Mouse (Mus musculus) c-Kit-negative CD71-positive TER-119-positive erythroid progenitor cells, embryonic 14.5 days (primary cell): ENCODE results near the gene Plch2.
"Not testable (repeated sequence)": the region's sequence is repeated elsewhere in the genome, so short reads cannot be mapped to it uniquely, and the experiment has no call there.

Experiments used
- DNase-seq: peaks from one replicate; pipeline ENCODE4 v3.0.0-alpha.2; 2013; ENCODE audit warnings: low read depth, low spot score

The Plch2 gene

GRCm38 (mm10) chr4:155056724-155057123, at the start of gene Plch2:
TSS of gene Plch2 (minus strand) at chr4:155056784.
- DNase-seq: no peak

GRCm38 (mm10) chr4:155098572-155098971, 42.0 kb upstream of the Plch2 start:
- DNase-seq: no peak

DNA sequence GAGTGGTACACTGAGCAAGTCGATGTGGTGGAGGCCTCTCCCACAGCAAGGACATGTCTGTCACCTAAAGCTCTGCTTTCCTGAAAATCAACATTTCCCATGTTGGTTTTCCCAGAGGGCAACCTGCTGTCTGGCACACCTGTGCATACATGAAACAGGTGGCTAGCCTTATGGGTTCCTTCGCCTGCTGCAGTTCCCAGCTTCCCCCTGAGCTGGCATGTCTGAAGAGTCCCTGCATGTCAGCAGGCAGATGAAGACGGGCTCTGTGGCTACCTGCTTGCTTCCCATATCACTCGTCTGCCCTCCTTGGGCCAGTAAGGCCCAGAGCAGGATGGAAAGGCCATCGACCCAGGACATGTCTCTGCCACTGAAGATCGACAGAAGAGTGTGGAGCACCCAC, 40.9 kb upstream of the Plch2 start:
- DNase-seq: no peak

DNA sequence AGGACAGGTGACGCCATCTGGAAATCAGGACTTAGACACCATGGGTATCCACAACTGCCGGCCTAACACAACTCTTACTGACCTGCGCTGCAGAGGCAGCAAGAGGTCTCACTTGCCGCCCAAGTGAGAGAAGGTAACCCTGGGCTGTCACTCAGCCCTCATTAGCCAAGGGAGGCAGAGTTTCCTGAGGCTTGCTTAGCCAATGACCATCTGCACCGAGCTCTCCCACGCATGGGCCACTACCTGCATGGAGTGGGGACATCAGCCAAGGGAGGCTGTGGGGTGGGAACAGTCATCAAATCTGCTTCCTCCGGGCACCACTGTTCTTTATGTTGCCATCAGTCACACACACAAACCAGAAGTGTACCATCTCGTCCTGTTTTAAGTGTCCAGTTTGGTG, 39.4 kb upstream of the Plch2 start:
- no peak for DNase-seq

- DNase-seq: peak; percentile 54
These were observed 38.8 kb upstream of the Plch2 start for GRCm38 (mm10) chr4:155095238-155095900.

- DNase-seq: no peak
These were observed 38.0 kb upstream of the Plch2 start for GRCm38 (mm10) chr4:155094565-155094964.

DNA sequence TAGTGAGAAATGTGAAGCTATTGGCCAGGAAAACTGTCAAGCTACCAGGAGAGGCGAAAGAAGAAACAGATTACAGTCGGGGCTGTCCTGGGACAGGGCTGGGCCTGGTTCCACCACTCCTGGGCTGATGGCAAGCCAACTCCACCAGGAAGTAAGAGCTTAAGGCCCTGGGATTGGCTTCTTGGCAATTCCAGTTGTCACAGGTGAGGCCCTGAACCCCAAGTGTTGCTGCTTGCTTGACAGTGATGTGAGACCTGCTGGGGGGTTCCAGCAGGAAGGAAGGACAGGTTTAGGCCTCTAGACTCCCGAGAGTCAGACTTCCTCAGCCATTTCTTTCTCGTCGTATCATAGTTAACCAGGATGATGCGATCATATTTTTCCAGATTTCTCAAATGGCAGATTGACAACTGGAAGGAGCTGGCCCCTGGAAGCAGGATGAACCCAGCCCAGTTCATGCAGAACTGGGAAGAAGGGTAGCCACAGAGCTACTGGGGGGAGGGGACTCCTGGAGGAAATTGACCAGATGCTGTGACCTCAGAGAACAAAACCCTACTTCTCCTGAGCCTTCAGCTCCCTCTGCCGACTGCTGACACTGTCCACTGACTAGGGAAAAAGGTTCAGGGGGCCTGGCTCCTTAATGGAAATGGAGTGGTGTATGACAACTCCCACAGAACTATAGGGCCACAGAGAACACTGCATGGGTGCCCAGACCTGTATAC, 37.0 kb upstream of the Plch2 start:
- DNase-seq: no peak

GRCm38 (mm10) chr4:155092718-155093430, 36.3 kb upstream of the Plch2 start:
- no peak for DNase-seq

- no peak for DNase-seq
These were observed 34.3 kb upstream of the Plch2 start for GRCm38 (mm10) chr4:155090688-155091449.

DNA sequence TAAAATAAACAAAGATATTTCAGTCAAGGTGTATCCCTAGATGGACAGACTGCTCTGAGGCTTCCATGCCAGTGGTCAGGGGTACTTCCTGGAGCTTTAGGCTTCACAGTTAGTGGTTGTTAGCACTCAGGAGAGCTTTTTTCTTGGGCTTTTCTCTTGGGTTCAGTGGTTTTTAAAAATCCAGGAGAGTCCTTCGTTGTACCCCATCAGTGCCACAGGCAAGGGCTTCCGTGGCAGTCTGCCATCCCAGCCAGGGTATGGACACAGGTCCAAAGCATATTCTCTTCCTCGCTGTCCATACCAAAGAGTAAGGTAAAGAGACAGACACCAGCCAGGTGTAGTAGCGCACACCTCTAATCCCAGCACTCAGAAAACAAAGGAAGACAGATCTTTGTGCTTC, 33.6 kb upstream of the Plch2 start:
- no peak for DNase-seq

DNA sequence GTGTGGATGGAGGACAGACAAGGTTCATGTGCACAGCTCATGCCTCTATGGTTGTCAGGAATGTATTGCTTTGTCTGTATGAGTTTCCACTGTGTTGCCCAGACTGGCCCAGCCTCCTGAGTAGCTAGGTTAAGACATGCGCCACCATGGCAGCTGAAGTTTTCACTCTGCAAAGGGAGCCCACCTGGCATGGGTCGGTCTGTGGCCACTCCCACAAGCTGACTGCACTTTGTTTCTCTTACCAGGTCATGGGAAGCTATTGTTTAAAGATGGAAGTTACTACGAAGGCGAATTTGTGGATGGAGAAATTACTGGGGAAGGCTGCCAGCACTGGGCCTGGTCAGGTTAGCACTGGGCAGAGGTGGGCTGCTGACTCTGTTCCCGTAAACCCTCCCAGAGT, 32.7 kb upstream of the Plch2 start:
- DNase-seq: no peak

DNA sequence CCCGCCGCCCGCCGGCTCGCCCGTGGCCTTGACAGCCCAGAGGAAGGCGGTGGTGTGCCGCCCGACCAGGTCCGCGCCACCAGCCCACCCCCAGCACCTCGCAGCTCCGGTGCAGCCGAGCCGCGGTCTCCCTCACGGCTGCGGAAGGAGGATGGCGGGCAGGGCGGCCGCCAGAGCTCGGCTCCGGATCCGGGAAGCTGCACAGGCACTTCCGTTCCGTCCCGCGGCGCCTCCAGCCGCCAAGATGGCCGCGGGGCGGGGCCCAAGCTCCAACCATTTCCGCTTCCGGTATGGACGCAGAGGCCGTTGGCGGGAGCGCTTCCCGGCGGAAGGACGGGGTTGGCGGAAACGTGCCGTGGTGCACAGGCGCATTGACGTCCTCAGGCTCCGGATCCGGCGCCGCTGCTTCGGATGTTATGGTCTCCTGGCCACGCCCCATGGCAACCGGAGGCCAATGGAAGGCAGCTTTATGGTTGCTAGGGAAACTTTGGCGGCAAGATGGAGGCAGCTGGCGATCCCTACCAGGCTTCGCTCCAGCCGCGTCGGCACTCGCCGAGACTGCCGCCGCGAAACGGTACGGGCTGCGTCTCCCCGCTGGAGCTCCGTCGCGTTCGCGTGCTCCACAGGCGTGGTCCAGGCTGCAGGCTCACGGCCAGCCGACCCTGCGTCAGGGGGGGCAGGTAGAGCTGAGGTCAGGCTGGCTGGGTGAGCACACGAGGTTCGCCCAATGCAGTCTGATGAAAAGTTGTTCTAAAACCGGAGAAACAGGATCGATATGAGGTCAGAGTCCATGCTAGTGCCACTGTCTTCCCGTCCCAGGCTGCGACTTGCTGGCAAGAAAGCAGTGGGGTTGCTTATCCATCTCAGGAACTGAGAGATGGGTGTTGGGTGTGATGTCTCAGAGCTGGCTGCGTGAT, 29.8 kb upstream of the Plch2 start, which contains the start of the genes Rer1 and Morn1:
TSS of gene Rer1 (minus strand) at position 275 of the 917 bp plus-strand sequence.
TSS of gene Morn1 (plus strand) at position 470 of the 917 bp plus-strand sequence.
- DNase-seq: peak; percentile 98

DNA sequence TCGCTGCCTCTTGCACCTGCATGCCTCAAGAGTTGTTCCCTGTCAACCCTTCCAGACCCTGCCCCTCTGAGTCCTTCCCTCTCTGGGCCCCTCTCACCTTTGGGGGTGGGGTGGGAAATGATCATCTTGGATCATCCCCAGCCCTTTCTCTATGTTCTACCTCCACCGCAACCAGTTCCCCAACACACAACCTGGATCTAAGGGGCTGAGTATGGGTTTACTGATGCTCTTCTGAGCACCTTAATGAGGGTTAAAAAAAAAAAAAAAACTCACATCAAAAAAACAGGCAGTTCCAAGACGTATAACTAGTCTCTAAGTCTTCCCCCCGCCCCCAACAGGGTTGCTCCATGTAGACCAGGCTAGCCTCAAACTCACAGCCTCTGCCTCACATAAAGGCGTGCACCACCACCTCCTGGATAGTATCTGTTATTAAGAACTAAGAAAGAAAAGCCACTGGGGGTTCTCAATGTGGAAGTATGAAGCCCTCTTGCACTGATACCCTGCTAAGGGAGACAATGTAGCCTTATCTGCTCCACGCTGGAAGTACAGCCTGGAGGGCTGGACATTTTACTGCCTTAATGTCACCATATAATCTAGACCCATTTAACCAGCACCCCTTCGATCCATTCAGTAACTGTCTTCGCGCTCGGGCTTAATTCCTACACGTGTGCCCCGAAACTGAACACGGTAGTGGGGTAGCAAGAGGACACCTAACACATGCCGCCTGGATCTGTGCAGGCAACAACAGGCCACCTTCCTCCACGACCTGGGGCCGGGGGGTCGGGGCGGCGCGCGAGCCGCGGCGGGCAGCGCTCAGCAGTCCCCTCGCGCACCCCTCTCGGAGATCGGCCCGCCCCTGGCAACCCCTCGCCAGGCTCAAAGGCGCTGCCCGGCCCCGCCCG, 28.9 kb upstream of the Plch2 start:
- no peak for DNase-seq

DNA sequence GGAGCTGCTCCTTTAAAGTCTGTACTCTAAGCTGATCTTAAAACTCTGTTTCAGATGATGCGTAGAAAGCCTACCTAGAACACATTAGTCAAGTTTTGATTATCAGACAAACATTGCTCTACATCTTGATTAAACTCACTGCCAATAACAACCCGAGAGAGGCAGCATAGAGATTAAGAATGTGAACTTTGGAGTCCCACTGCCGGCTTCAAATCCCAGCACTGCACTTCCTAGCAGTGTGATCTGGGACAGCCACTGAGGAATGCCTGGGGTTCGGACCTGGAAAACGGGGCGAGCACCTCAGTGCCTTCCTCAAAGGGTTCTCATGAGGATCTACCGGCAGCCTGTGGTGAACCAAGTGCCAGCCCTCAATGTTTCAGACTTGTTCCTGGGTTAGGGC, 27.8 kb upstream of the Plch2 start:
- DNase-seq: no peak

- DNase-seq: no peak
These were observed 27.0 kb upstream of the Plch2 start for GRCm38 (mm10) chr4:155083553-155083952.

DNA sequence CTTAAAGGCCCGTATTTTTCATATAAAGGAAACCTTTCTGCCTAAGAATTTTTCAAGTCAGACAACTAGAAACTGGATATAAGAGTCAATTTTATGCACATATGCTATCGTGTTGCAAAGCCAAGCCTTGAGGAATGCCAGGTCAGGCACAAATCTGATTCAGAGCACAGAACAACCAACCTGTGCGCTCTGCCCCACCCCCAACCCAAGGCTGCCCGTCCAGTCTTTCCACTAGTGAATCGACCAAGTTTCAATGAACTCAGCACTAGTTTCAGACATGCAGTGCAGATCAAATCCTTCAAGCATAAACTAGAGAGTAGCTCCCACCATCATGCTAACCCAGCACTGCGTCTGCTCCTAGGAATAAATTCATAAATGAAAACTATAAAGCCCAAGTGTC, 23.1 kb upstream of the Plch2 start:
- DNase-seq: no peak

- not testable (repeated sequence) for DNase-seq
These were observed 22.2 kb upstream of the Plch2 start for GRCm38 (mm10) chr4:155078808-155079207.

GRCm38 (mm10) chr4:155076677-155077076, 20.1 kb upstream of the Plch2 start:
- no peak for DNase-seq

GRCm38 (mm10) chr4:155075813-155076212, 19.2 kb upstream of the Plch2 start:
- DNase-seq: no peak

DNA sequence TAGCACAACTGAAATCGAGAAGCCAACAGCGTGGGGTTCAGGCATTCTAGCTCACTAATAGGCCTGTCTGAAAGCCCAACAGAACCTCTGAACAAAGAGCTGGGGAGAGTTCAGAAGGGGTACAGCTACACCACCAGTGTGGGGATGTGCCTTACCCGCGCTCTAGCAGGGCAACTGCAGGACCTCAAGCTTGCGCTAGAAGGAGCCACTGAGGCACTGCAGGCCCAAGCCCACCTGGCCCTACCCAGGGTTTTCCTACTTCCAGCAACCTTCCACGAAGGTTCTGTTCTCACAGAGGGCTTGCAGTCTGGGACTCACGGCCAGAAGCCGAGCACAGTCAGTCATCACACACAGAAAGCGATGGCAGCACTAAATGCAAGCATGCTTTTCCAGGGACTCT, 18.6 kb upstream of the Plch2 start:
- DNase-seq: no peak
